Mouse (Mus musculus) hindbrain, embryonic 14.5 days (tissue): ENCODE data around the gene Lgr5. TPM values are rescaled to one million over a fixed set of nuclear protein-coding genes. Genes with fewer than 3 reads are reported as not detected.

Source experiments
- ATAC-seq: fragments of 200-750 bp; cut with Nextera tagmentation; 2 replicates; pipeline ENCODE4 v1.8.0; 2017; ENCODE audit warnings: moderate number of reproducible peaks, mild to moderate bottlenecking, moderate TSS enrichment, moderate library complexity; ENCODE audit not compliant: low FRiP score
- DNase-seq: peaks from one replicate; pipeline ENCODE4 v3.0.0-alpha.2; 2015; ENCODE audit warnings: low spot score
- H3K27ac ChIP-seq: fragments of 300-500 bp; sonication (generic); 2 replicates; pipeline ENCODE4 v1.5.1; 2014; ENCODE audit warnings: mild to moderate bottlenecking, moderate library complexity
- H3K27me3 ChIP-seq: fragments of 300-500 bp; sonication (generic); 2 replicates; pipeline ENCODE4 v1.6.1; 2014; ENCODE audit warnings: mild to moderate bottlenecking, low read length, mixed read lengths; ENCODE audit not compliant: control insufficient read depth, insufficient read depth
- H3K36me3 ChIP-seq: fragments of 300-500 bp; sonication (generic); replicated peaks from 2 replicates; pipeline ENCODE4 v1.6.1; 2014; ENCODE audit not compliant: control insufficient read depth, insufficient read depth
- H3K4me1 ChIP-seq: fragments of 300-500 bp; sonication (generic); replicated peaks from 2 replicates; pipeline ENCODE4 v1.6.1; 2014; ENCODE audit warnings: antibody characterized with exemption, low read length, mixed read lengths; ENCODE audit not compliant: control insufficient read depth, insufficient read depth
- H3K4me2 ChIP-seq: fragments of 300-500 bp; sonication (generic); replicated peaks from 2 replicates; pipeline ENCODE4 v1.6.1; 2014; ENCODE audit warnings: mild to moderate bottlenecking, moderate library complexity
- H3K4me3 ChIP-seq: fragments of 300-500 bp; sonication (generic); replicated peaks from 2 replicates; pipeline ENCODE4 v1.5.1; 2014; ENCODE audit warnings: mild to moderate bottlenecking, low read length
- H3K9ac ChIP-seq: fragments of 300-500 bp; sonication (generic); 2 replicates; pipeline ENCODE4 v1.6.1; 2014
- H3K9me3 ChIP-seq: fragments of 300-500 bp; sonication (generic); 2 replicates; pipeline ENCODE4 v1.6.1; 2016; ENCODE audit warnings: low read length; ENCODE audit not compliant: control insufficient read depth
- WGBS: fragments of 180-500 bp; shearing (Covaris S2); extraction: QIAGEN DNeasy Blood & Tissue Kit; methylation state at CpG from one replicate; pipeline ENCODE4 v1.1.7; 2014; 5-methylcytosine and 5-hydroxymethylcytosine counted together
- polyA plus RNA-seq: library from polyadenylated mRNA; unstranded; fragments of >200 nt; fragmentation: Nextera tagmentation; extraction: Ambion mirVana; gene quantifications from 2 replicates; pipeline ENCODE4 v1.2.1, GENCODE M21; 2014

Gene Lgr5
- polyA plus RNA-seq, 1 experiment from 2014 or later = 2.5 TPM

GRCm38 (mm10) chr10:115579076-115579475 lies 8.5 kb downstream of the Lgr5 start:
- DNase-seq (no peak), ATAC-seq (no peak)
- WGBS = 57% methylated on average over 7 of the region's 7 CpGs
- Histone ChIP-seq H3K27ac (no peak overlapping the region), H3K9ac (no peak overlapping the region), H3K4me1 (peaks cover 6% of the 10 kb centered on the region), H3K27me3 (peaks cover 22% of the 10 kb centered on the region), H3K9me3 (no peaks in the 10 kb centered on the region), H3K4me3 (no peak overlapping the region), H3K36me3 (no peaks in the 10 kb centered on the region), H3K4me2 (no peak overlapping the region)

GRCm38 (mm10) chr10:115571734-115572440 lies 15.7 kb downstream of the Lgr5 start:
- Histone ChIP-seq H3K9ac (no peak overlapping the region), H3K4me3 (no peak overlapping the region), H3K27ac (peak overlapping the region; percentile 47; the same call in 1 of the 2 replicates), H3K4me1 (peaks cover 4% of the 10 kb centered on the region; the same call in 1 of the 2 replicates), H3K9me3 (no peaks in the 10 kb centered on the region), H3K4me2 (peak overlapping the region; percentile 10; the same call in 1 of the 2 replicates), H3K27me3 (no peaks in the 10 kb centered on the region), H3K36me3 (no peaks in the 10 kb centered on the region)
- ATAC-seq (no peak), DNase-seq (no peak)
- 27% methylated on average over 3 of the region's 3 CpGs for WGBS

GRCm38 (mm10) chr10:115571317-115571716 lies 16.3 kb downstream of the Lgr5 start:
- Histone ChIP-seq H3K36me3 (no peaks in the 10 kb centered on the region), H3K9me3 (no peaks in the 10 kb centered on the region), H3K4me2 (peak overlapping the region; percentile 10; the same call in 1 of the 2 replicates), H3K9ac (no peak overlapping the region), H3K4me1 (peaks cover 4% of the 10 kb centered on the region; the same call in 1 of the 2 replicates), H3K4me3 (no peak overlapping the region), H3K27me3 (no peaks in the 10 kb centered on the region), H3K27ac (peak overlapping the region; percentile 26; the same call in 1 of the 2 replicates)
- peak; percentile 72 for DNase-seq
- ATAC-seq = peak; percentile 77; the same call in 1 of the 2 replicates
- WGBS = 16% methylated on average over 6 of the region's 6 CpGs

GRCm38 (mm10) chr10:115570577-115570976 lies 17.0 kb downstream of the Lgr5 start:
- no peak for ATAC-seq
- peak overlapping the region; percentile 26 for H3K27ac ChIP-seq

GRCm38 (mm10) chr10:115569712-115570491 lies 17.7 kb downstream of the Lgr5 start, which contains the start of gene A930009A15Rik:
TSS of gene A930009A15Rik (plus strand) at chr10:115569986.
- no peak within 1 kb of the TSS for H3K9ac ChIP-seq
- H3K27ac ChIP-seq = peak within 1 kb of the TSS; percentile 26
- no peak for DNase-seq
- no peak within 1 kb of the TSS for H3K4me3 ChIP-seq
- peak within 1 kb of the TSS; percentile 22 for H3K4me2 ChIP-seq
- whole genome bisulfite sequencing = 46% methylated on average over 15 of the region's 15 CpGs
- H3K4me1 ChIP-seq = peaks cover 4% of the 10 kb centered on the region; the same call in 1 of the 2 replicates
- H3K27me3 ChIP-seq = no peaks in the 10 kb centered on the region
- H3K9me3 ChIP-seq = no peaks in the 10 kb centered on the region
- no peaks in the 10 kb centered on the region for H3K36me3 ChIP-seq
- ATAC-seq = no peak

More at GRCm38 (mm10) chr10:115570577-115570976, 17.0 kb downstream of the Lgr5 start:
- 45% methylated on average over 2 of the region's 2 CpGs for WGBS
- H3K4me3 ChIP-seq = no peak overlapping the region
- no peaks in the 10 kb centered on the region for H3K9me3 ChIP-seq
- no peaks in the 10 kb centered on the region for H3K27me3 ChIP-seq
- no peaks in the 10 kb centered on the region for H3K36me3 ChIP-seq
- no peak for DNase-seq
- no peak overlapping the region for H3K9ac ChIP-seq
- peaks cover 4% of the 10 kb centered on the region; the same call in 1 of the 2 replicates for H3K4me1 ChIP-seq
- H3K4me2 ChIP-seq = peak overlapping the region; percentile 10; the same call in 1 of the 2 replicates

- H3K9me3 ChIP-seq = no peaks in the 10 kb centered on the region
- H3K27me3 ChIP-seq = no peaks in the 10 kb centered on the region
- H3K27ac ChIP-seq = no peak overlapping the region
- 83% methylated on average over 5 of the region's 5 CpGs for WGBS
- no peak overlapping the region for H3K4me3 ChIP-seq
- DNase-seq (no peak), ATAC-seq (no peak)
- H3K36me3 ChIP-seq = no peaks in the 10 kb centered on the region
- H3K4me1 ChIP-seq = no peaks in the 10 kb centered on the region
- H3K9ac ChIP-seq = no peak overlapping the region
- H3K4me2 ChIP-seq = no peak overlapping the region
Measured at GRCm38 (mm10) chr10:115563961-115564360, 23.6 kb downstream of the Lgr5 start.

GRCm38 (mm10) chr10:115562911-115563686 lies 24.5 kb downstream of the Lgr5 start:
- WGBS = 89% methylated on average over 4 of the region's 4 CpGs
- Histone ChIP-seq H3K9ac (no peak overlapping the region), H3K27me3 (no peaks in the 10 kb centered on the region), H3K9me3 (no peaks in the 10 kb centered on the region), H3K4me1 (no peaks in the 10 kb centered on the region), H3K4me3 (no peak overlapping the region), H3K36me3 (no peaks in the 10 kb centered on the region), H3K4me2 (no peak overlapping the region), H3K27ac (no peak overlapping the region)
- no peak for DNase-seq
- no peak for ATAC-seq

- Histone ChIP-seq H3K9ac (no peak overlapping the region), H3K4me2 (no peak overlapping the region), H3K4me3 (no peak overlapping the region), H3K36me3 (no peaks in the 10 kb centered on the region), H3K4me1 (no peaks in the 10 kb centered on the region; the same call in 1 of the 2 replicates), H3K27ac (no peak overlapping the region), H3K9me3 (no peaks in the 10 kb centered on the region), H3K27me3 (no peaks in the 10 kb centered on the region)
- no peak for ATAC-seq
- WGBS = 76% methylated on average over 12 of the region's 12 CpGs
- no peak for DNase-seq
Measured at GRCm38 (mm10) chr10:115561136-115561880, 26.3 kb downstream of the Lgr5 start.
